Mouse (Mus musculus): ENCODE measurements at regions not wholly inside any gene's neighbourhood (a gene's known extent, or its start where the extent isn't known, plus 50 kb on each side); places are given as distances from the start of the nearest gene placed in this dataset.

GRCm38 (mm10) chr5:119615681-119616080, 54.8 kb upstream of the Tbx3 start:
- DNase-seq (ENCODE audit: low read depth): no peak

GRCm38 (mm10) chr5:119617856-119618255, 52.6 kb upstream of the Tbx3 start:
- no peak for DNase-seq (ENCODE audit: low read depth)

GRCm38 (mm10) chr5:119619906-119620305, 50.6 kb upstream of the Tbx3 start:
- no peak for DNase-seq (ENCODE audit: low read depth)
